Mouse (Mus musculus): ENCODE measurements at regions not wholly inside any gene's neighbourhood (a gene's known extent, or its start where the extent isn't known, plus 50 kb on each side); places are given as distances from the start of the nearest gene placed in this dataset.
A peak's percentile ranks its signal among the peaks of the same experiment; 100 is the strongest.

DNA sequence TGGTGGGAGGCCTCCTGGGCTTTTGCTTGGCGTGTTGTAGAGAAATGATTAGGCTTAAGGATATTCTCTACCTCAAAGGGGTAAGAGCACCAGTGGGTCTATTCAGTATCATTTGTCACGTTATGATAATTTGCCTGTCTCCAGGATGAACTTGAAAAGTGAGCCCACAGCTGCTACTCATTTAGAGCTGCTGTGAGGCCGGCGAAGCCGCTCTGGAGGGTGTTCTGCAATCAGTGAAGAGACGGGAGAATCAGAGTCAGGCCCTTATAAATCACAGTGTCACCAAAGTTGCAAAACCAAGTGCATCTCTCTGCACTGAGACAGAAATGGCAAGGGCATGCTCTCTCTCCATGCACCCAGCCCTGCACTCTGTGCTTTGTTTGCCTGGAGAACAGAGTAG, 467.7 kb upstream of the Nrp1 start:
- Histone ChIP-seq H3K9me3 (no peaks in the 10 kb centered on the region), H3K4me1 (peaks cover 17% of the 10 kb centered on the region), H3K27me3 (replicated peaks; ENCODE audit: low read depth, poor library complexity, severe bottlenecking) (no peaks in the 10 kb centered on the region), H3K36me3 (replicated peaks) (no peaks in the 10 kb centered on the region), H3K4me3 (no peak overlapping the region), H3K27ac (replicated peaks) (no peak overlapping the region; the same call in 1 of the 2 replicates)
- peak; percentile 37 for DNase-seq (ENCODE audit: low spot score)
- 36% methylated on average over 6 of the region's 6 CpGs for WGBS

DNA sequence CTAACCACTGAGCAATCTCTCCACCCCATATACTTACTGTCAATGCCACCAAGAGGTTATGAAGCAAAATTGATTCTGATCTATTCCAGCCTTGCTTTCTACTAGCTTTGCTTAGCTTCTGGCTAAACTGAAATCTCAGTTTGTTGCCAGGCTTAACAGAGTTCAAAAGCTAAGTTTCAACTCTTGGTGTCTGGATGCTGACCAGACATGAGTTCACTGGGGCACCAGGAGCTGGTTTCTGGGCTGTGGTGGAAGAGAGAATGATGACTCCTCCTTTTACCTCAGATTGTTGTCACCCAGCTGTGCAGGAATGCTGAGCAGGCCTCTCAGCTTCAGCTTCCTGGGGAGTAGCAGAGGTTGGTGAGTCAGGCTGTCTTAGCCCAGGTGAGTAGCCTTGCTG, 464.1 kb upstream of the Nrp1 start:
- peaks cover 13% of the 10 kb centered on the region for H3K4me1 ChIP-seq
- no peak overlapping the region for H3K27ac ChIP-seq (replicated peaks)
- DNase-seq (ENCODE audit: low spot score): no peak
- no peak overlapping the region for H3K4me3 ChIP-seq
- H3K9me3 ChIP-seq: no peaks in the 10 kb centered on the region
- H3K36me3 ChIP-seq (replicated peaks): no peaks in the 10 kb centered on the region
- no peaks in the 10 kb centered on the region for H3K27me3 ChIP-seq (replicated peaks; ENCODE audit: low read depth, poor library complexity, severe bottlenecking)

DNA sequence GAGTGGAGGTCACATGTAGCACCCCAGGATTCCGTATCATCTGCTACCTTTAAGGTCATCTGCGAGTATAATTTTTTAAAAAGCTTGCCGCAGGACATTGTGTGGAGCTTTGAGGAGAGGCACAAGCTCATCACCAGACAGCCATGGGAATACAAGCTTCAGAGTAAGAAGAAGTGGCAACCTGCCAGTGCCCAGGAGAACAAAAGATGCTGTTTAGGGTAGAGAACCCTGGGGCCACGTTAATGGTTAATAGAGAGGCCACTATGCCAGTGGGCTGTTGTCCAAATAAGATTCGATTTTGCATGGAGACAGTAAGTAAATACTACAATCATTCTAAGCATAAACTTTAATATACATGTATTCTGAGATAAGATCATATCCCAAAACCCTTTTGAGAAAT, 450.0 kb upstream of the Nrp1 start:
- Histone ChIP-seq H3K4me1 (no peaks in the 10 kb centered on the region), H3K27ac (replicated peaks) (no peak overlapping the region), H3K9me3 (no peaks in the 10 kb centered on the region), H3K27me3 (replicated peaks; ENCODE audit: low read depth, poor library complexity, severe bottlenecking) (no peaks in the 10 kb centered on the region), H3K36me3 (replicated peaks) (no peaks in the 10 kb centered on the region), H3K4me3 (no peak overlapping the region)
- 91% methylated on average over 5 of the region's 5 CpGs for WGBS
- no peak for DNase-seq (ENCODE audit: low spot score)

DNA sequence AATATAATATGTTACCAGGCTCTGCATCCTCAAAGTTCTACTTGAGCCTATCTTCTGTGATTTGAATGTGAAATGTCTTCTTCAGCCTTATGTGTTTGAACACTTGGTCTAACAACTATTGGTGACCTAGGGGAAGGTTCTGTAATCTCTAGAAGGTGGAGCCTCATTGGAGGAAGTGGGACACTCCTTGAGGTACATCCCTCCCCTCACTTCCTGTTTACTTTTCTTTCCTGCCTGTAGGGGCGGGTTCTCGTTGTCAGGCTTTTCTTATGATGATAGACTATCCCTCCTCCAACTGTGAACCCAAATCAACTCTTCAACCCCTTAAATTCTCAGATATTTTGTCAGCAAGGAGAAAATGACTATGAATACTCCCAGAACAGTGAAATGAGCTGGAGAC, 448.8 kb upstream of the Nrp1 start:
- WGBS: 66% methylated on average over 2 of the region's 2 CpGs

DNA sequence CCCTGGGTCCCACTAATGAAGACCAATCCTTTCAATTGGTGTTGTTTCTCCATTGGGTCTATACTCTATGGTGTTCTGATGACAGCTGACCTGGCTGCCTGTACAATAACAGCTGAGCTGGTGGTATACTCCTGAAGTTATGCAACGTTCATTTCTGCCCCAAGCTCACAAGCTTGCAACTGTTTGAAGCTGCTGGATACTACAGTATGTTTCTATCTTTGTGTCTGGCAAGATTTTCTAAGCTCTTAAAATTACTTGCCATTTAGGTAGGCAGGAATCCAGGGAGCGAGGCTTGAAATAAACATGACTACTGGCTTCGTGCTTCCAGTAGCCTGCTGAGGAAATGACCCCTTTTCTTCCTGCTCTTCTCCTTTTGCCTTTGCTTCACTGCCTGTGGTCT, 444.3 kb upstream of the Nrp1 start:
- no peak overlapping the region for H3K27ac ChIP-seq (replicated peaks)
- H3K27me3 ChIP-seq (replicated peaks; ENCODE audit: low read depth, poor library complexity, severe bottlenecking): no peaks in the 10 kb centered on the region
- no peak for DNase-seq (ENCODE audit: low spot score)
- no peak overlapping the region for H3K4me3 ChIP-seq
- H3K36me3 ChIP-seq (replicated peaks): no peaks in the 10 kb centered on the region
- no peaks in the 10 kb centered on the region for H3K9me3 ChIP-seq
- H3K4me1 ChIP-seq: 0 out of 2 replicates have a peak, but pooled peaks cover 4% of the 10 kb centered on the region
- 86% methylated on average over 3 of the region's 3 CpGs for WGBS

More for the DNA sequence above, 448.8 kb upstream of the Nrp1 start:
- no peaks in the 10 kb centered on the region for H3K27me3 ChIP-seq (replicated peaks; ENCODE audit: low read depth, poor library complexity, severe bottlenecking)
- H3K4me1 ChIP-seq: no peaks in the 10 kb centered on the region
- H3K36me3 ChIP-seq (replicated peaks): no peaks in the 10 kb centered on the region
- no peak for DNase-seq (ENCODE audit: low spot score)
- H3K4me3 ChIP-seq: no peak overlapping the region
- no peak overlapping the region for H3K27ac ChIP-seq (replicated peaks)
- H3K9me3 ChIP-seq: no peaks in the 10 kb centered on the region

DNA sequence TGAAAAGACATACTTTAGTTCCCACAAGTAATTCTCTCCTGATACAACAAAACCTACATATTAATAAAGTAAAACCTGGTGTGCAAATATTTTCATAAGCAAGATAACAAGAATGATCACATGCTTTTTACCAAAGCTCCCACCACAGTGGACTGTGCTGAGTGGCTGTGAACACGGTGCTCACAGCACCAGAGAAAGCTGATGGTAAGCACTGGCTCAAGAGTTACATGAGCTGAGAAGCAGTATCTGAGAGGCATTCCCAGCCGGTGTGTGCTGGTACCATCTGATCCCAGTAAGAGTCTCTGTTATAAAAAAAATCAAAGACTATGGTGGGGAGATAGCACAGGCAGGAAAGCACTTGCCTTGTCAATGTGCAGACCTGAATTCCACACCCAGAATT, 443.5 kb upstream of the Nrp1 start:
- Histone ChIP-seq H3K9me3 (no peaks in the 10 kb centered on the region), H3K36me3 (replicated peaks) (no peaks in the 10 kb centered on the region), H3K27ac (replicated peaks) (no peak overlapping the region), H3K4me1 (0 out of 2 replicates have a peak, but pooled peaks cover 4% of the 10 kb centered on the region), H3K27me3 (replicated peaks; ENCODE audit: low read depth, poor library complexity, severe bottlenecking) (no peaks in the 10 kb centered on the region), H3K4me3 (no peak overlapping the region)
- DNase-seq (ENCODE audit: low spot score): no peak
- WGBS: 87% methylated on average over 2 of the region's 2 CpGs

DNA sequence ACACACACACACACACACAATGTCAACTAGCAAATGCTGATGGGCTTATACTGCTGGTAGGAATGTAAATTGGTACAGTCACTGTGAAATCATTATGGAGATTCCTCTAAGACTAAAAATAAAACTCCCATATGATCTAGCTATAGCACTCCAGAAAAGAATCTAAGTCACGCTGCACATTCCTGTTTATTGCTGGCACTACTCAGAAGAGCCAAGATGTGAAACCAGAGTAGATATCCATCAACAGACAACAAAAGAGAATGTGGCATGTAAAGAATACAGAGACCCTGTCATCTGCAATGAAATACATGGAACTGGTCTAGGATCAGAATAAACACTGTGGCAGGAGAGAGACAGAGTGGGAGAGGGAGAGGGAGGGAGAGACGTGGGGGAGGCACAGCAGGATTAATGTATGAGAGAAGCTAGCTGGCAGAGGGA, 442.8 kb upstream of the Nrp1 start:
- no peak for DNase-seq (ENCODE audit: low spot score)
- no peaks in the 10 kb centered on the region for H3K27me3 ChIP-seq (replicated peaks; ENCODE audit: low read depth, poor library complexity, severe bottlenecking)
- 68% methylated on average over 2 of the region's 2 CpGs for WGBS
- 0 out of 2 replicates have a peak, but pooled peaks cover 4% of the 10 kb centered on the region for H3K4me1 ChIP-seq
- no peaks in the 10 kb centered on the region for H3K36me3 ChIP-seq (replicated peaks)
- H3K27ac ChIP-seq (replicated peaks): no peak overlapping the region
- H3K4me3 ChIP-seq: no peak overlapping the region
- H3K9me3 ChIP-seq: no peaks in the 10 kb centered on the region

DNA sequence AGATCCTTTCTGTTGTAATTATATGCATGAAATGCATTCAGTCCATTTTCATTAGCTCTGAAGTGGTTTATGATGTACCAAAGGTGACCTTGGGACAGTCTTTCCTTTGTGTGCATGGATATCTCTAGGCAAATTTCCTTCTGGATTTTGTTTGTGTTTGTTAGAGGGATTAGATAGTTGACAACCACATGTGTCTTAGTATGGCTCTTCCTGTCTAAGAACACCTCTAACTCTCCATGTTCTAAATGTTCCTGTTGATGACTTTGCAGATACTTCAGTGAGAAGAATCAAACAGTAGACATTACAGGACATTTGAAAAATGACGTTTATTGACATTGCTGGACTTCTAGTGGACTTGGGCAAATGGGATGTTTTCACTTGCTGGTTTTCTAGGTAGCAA, 436.5 kb upstream of the Nrp1 start:
- WGBS: 88% methylated on average over 1 of the region's 1 CpGs

DNA sequence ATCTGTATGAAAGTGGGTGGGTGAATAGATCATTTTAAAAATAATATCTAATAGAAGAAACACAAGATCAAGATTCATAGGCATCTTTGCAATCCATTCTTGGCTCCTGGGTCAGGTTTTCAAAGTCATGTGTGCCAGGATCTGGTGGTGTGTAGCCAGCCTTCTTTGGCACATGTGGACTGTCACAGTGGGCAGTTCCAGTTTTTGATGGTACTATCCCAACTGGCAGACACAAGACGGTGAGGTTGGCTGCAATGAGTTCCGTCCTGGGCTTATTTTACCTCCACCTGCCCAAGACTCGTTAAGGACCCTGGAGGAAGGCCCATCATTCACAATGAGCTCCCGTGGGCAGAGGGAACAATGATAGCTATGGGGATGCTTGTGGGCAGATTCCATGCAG, 435.1 kb upstream of the Nrp1 start:
- 84% methylated on average over 4 of the region's 4 CpGs for WGBS
- H3K9me3 ChIP-seq: no peaks in the 10 kb centered on the region
- no peak overlapping the region for H3K27ac ChIP-seq (replicated peaks)
- no peak for DNase-seq (ENCODE audit: low spot score)
- 0 out of 2 replicates have a peak, but pooled peaks cover 2% of the 10 kb centered on the region for H3K4me1 ChIP-seq
- H3K27me3 ChIP-seq (replicated peaks; ENCODE audit: low read depth, poor library complexity, severe bottlenecking): no peaks in the 10 kb centered on the region
- no peaks in the 10 kb centered on the region for H3K36me3 ChIP-seq (replicated peaks)
- no peak overlapping the region for H3K4me3 ChIP-seq

More for the DNA sequence above, 436.5 kb upstream of the Nrp1 start:
- no peaks in the 10 kb centered on the region for H3K9me3 ChIP-seq
- no peak overlapping the region for H3K27ac ChIP-seq (replicated peaks)
- no peaks in the 10 kb centered on the region for H3K36me3 ChIP-seq (replicated peaks)
- H3K4me1 ChIP-seq: no peaks in the 10 kb centered on the region
- DNase-seq (ENCODE audit: low spot score): no peak
- H3K4me3 ChIP-seq: no peak overlapping the region
- no peaks in the 10 kb centered on the region for H3K27me3 ChIP-seq (replicated peaks; ENCODE audit: low read depth, poor library complexity, severe bottlenecking)

DNA sequence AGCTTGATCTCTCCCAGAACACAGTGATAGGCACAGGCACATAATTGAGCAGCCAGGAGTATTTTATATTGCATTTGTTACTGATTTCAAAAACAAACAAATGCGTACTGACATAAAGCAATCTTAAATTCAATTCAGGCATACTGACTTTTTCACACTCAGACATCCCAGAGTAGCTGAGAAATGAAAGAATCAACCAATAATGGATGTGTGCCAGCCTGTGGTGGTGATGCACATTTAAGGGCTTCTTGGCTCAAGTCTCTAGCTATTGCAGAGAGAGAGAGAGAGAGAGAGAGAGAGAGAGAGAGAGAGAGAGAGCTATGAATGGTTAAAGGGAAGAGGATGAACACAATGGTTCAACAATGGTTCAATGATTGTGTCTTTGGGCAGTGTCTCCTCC, 426.1 kb upstream of the Nrp1 start:
- Histone ChIP-seq H3K4me1 (0 out of 2 replicates have a peak, but pooled peaks cover 2% of the 10 kb centered on the region), H3K36me3 (replicated peaks) (no peaks in the 10 kb centered on the region), H3K9me3 (no peaks in the 10 kb centered on the region), H3K27me3 (replicated peaks; ENCODE audit: low read depth, poor library complexity, severe bottlenecking) (peaks cover 3% of the 10 kb centered on the region; the same call in 1 of the 2 replicates), H3K27ac (replicated peaks) (no peak overlapping the region), H3K4me3 (no peak overlapping the region)
- WGBS: 97% methylated on average over 1 of the region's 1 CpGs
- DNase-seq (ENCODE audit: low spot score): no peak

DNA sequence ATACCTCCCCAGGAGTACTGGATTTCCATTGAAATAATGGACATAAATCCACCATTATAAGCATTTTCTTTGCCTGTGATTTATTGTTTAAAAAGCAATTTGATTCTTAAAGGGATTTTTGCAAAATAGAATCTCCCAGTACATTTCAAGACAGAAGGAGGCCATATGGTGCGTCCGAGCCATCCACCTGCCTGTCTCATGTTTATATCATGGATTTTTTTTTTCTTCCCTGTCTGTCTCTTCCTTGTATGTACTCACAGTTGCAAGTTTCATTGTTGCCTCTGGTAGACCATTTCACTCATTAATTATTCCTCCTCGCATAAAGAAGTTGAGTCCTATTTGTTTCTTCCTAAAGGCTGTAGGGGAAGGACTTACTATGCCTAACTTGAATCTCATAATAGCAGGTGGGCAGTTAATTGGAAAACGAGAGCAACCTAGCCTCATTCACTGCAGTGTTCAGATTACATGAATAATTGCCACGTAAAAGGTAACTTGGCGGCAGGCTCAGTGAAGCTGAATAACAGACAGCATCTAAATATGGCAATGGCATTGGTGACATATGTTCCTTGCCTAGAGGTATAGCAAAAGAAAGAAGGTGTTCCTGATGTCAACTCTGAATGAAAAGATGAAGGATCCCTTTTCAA, 421.5 kb upstream of the Nrp1 start:
- Histone ChIP-seq H3K4me1 (peaks cover 26% of the 10 kb centered on the region), H3K4me3 (no peak overlapping the region), H3K36me3 (replicated peaks) (no peaks in the 10 kb centered on the region), H3K27me3 (replicated peaks; ENCODE audit: low read depth, poor library complexity, severe bottlenecking) (peaks cover 24% of the 10 kb centered on the region), H3K27ac (replicated peaks) (no peak overlapping the region), H3K9me3 (no peaks in the 10 kb centered on the region)
- no peak for DNase-seq (ENCODE audit: low spot score)
- 82% methylated on average over 6 of the region's 6 CpGs for WGBS

DNA sequence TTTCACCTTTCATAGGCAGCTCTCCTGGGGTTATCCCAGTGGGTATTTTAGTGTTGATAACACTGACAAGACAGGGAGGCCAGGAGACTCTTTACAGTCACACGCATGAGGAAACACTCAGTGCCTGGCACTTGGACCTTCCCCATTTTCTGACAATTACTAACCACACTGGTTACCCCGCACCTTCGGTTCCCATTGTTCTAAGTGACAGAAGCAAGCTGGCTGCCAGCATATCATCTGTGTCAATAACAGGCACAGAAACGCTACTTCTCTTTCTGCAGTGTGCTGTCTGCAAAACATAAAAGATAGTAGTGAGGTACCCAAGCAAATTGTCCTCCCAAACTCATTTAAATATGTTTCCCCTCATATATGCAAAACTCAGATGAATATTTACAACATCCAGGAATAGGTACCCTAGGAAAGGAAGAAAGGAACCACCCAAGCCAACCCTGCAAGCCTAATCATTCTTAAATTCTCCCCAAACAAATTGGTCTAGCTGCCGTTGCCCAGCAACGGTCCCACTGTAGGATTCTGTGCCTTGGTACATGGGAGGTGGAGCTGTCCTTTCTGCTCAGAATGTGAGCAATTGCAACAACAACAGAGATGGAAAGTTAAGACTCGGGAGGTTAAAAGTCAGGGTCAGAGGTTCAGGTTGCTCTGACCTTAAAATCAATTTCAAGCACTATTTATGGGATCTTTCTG, 419.0 kb upstream of the Nrp1 start:
- DNase-seq (ENCODE audit: low spot score): peak; percentile 48

DNA sequence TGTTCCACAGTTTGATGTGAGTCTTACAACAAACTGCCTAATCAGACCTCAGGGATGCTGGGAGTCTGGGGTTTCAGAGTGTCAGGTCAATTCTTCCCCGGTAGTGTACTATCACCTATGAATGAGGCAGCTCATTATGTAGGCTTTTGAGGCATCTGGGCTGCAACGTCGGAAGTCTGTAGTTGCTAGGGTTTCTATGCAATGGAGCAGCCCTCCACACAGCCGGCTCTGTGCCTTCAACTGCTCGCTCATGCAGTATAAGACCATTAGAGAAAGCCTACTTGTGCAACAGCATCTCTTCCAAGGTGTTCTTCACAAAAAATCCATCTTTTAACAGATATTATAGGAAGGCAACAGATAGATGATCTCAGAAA, 418.4 kb upstream of the Nrp1 start:
- 18% methylated on average over 5 of the region's 5 CpGs for WGBS
- no peak for DNase-seq (ENCODE audit: low spot score)
- Histone ChIP-seq H3K27me3 (replicated peaks; ENCODE audit: low read depth, poor library complexity, severe bottlenecking) (peaks cover 27% of the 10 kb centered on the region), H3K4me1 (peaks cover 26% of the 10 kb centered on the region), H3K4me3 (no peak overlapping the region), H3K36me3 (replicated peaks) (no peaks in the 10 kb centered on the region), H3K27ac (replicated peaks) (no peak overlapping the region), H3K9me3 (no peaks in the 10 kb centered on the region)

More for the DNA sequence above, 419.0 kb upstream of the Nrp1 start:
- H3K27me3 ChIP-seq (replicated peaks; ENCODE audit: low read depth, poor library complexity, severe bottlenecking): peaks cover 27% of the 10 kb centered on the region
- no peaks in the 10 kb centered on the region for H3K9me3 ChIP-seq
- no peak overlapping the region for H3K4me3 ChIP-seq
- peaks cover 26% of the 10 kb centered on the region for H3K4me1 ChIP-seq
- no peaks in the 10 kb centered on the region for H3K36me3 ChIP-seq (replicated peaks)
- 47% methylated on average over 7 of the region's 7 CpGs for WGBS
- no peak overlapping the region for H3K27ac ChIP-seq (replicated peaks)
